ENCODE assay signal across 8 mouse cellular contexts in genomic region chr17:15656881-15657607, GRCm38 (mm10). TPM values are rescaled to one million over a fixed set of nuclear protein-coding genes. Genes with fewer than 3 reads are reported as not detected.
A peak's percentile ranks its signal among the peaks of the same experiment; 100 is the strongest.
DNase-seq lines count a peak whose midpoint lies in the region; ATAC-seq and TF ChIP-seq lines count a peak whose summit lies in the region.

No protein-coding gene starts in this region.

- H3K4me1 ChIP-seq in embryonic facial prominence, embryonic 11.5 days (ENCODE audit: control insufficient read depth, insufficient read depth, low read length): no peaks in the 10 kb centered on the region
- H3K4me1 ChIP-seq in hindbrain, postnatal 0 days (ENCODE audit: insufficient read depth, low read length): no peaks in the 10 kb centered on the region
- H3K4me1 ChIP-seq in liver, embryonic 13.5 days (replicated peaks): no peaks in the 10 kb centered on the region

- H3K4me3 ChIP-seq in embryonic facial prominence, embryonic 11.5 days (ENCODE audit: low read depth, low read length): no peak overlapping the region
- H3K4me3 ChIP-seq in hindbrain, postnatal 0 days (ENCODE audit: low read length): no peak overlapping the region
- H3K4me3 ChIP-seq in liver, embryonic 13.5 days (replicated peaks): no peak overlapping the region

- peak; percentile 28; the same call in 1 of the 2 replicates for TF ChIP-seq CTCF in hindbrain, postnatal 0 days (IDR thresholded peaks at IDR 0.05; ENCODE audit: low read depth)

- no peak overlapping the region for H3K9ac ChIP-seq in embryonic facial prominence, embryonic 11.5 days (replicated peaks; ENCODE audit: low read length)
- no peak overlapping the region for H3K9ac ChIP-seq in hindbrain, postnatal 0 days (replicated peaks; ENCODE audit: low read length)
- no peak overlapping the region for H3K9ac ChIP-seq in liver, embryonic 13.5 days

- no peaks in the 10 kb centered on the region for H3K9me3 ChIP-seq in embryonic facial prominence, embryonic 11.5 days (replicated peaks; ENCODE audit: control insufficient read depth, low read length)
- H3K9me3 ChIP-seq in hindbrain, postnatal 0 days (ENCODE audit: low read length): no peaks in the 10 kb centered on the region
- no peaks in the 10 kb centered on the region for H3K9me3 ChIP-seq in liver, embryonic 13.5 days (replicated peaks)

- H3K27me3 ChIP-seq in embryonic facial prominence, embryonic 11.5 days (ENCODE audit: control insufficient read depth, insufficient read depth, low read length): no peaks in the 10 kb centered on the region
- H3K27me3 ChIP-seq in hindbrain, postnatal 0 days (ENCODE audit: insufficient read depth, low read length): no peaks in the 10 kb centered on the region
- H3K27me3 ChIP-seq in liver, embryonic 13.5 days: no peaks in the 10 kb centered on the region

- peak; percentile 92 for ATAC-seq in embryonic facial prominence, embryonic 11.5 days (replicated peaks; ENCODE audit: insufficient number of reproducible peaks, low FRiP score, low TSS enrichment, low read depth)
- ATAC-seq in hindbrain, postnatal 0 days: peak; percentile 51; the same call in 1 of the 2 replicates
- ATAC-seq in liver, embryonic 13.5 days (ENCODE audit: low read depth): 0 out of 2 replicates have a peak, but pooled peaks have one; percentile 48
- peak; percentile 9; the same call in 1 of the 2 replicates for ATAC-seq in neutrophil, adult 5-6 weeks (ENCODE audit: extremely low read depth, insufficient number of reproducible peaks, low FRiP score, poor library complexity, severe bottlenecking)

- DNase-seq in R1 (ENCODE audit: low read depth, low spot score): peak; percentile 79
- DNase-seq in embryonic facial prominence, embryonic 11.5 days (ENCODE audit: low spot score): peak; percentile 89
- DNase-seq in hindbrain, postnatal 0 days (ENCODE audit: low spot score): peak; percentile 20
- no peak for DNase-seq in liver, embryonic 13.5 days
- DNase-seq in layer of hippocampus, postnatal 14 days (ENCODE audit: low spot score in 2 of 2): no peak
- DNase-seq in ovary, postnatal 36 days (ENCODE audit: low spot score): no peak
- no peak for DNase-seq in thymus, adult 18-20 months

- 12% methylated on average over 6 of the region's 6 CpGs for WGBS in embryonic facial prominence, embryonic 11.5 days
- WGBS in hindbrain, postnatal 0 days: 36% methylated on average over 6 of the region's 6 CpGs
- WGBS in liver, embryonic 13.5 days (ENCODE audit: insufficient replicate concordance): 17% methylated on average over 6 of the region's 6 CpGs

- no peaks in the 10 kb centered on the region for H3K36me3 ChIP-seq in embryonic facial prominence, embryonic 11.5 days (replicated peaks; ENCODE audit: control insufficient read depth, insufficient read depth, low read depth, low read length)
- H3K36me3 ChIP-seq in hindbrain, postnatal 0 days (ENCODE audit: insufficient read depth, low read length): no peaks in the 10 kb centered on the region
- no peaks in the 10 kb centered on the region for H3K36me3 ChIP-seq in liver, embryonic 13.5 days

- no peak overlapping the region for H3K4me2 ChIP-seq in embryonic facial prominence, embryonic 11.5 days (ENCODE audit: low read depth, low read length)
- no peak overlapping the region for H3K4me2 ChIP-seq in hindbrain, postnatal 0 days (ENCODE audit: low read depth, low read length)
- H3K4me2 ChIP-seq in liver, embryonic 13.5 days: no peak overlapping the region

- no peak overlapping the region for H3K27ac ChIP-seq in embryonic facial prominence, embryonic 11.5 days (replicated peaks; ENCODE audit: low read depth, low read length)
- H3K27ac ChIP-seq in hindbrain, postnatal 0 days: no peak overlapping the region
- H3K27ac ChIP-seq in liver, embryonic 13.5 days: no peak overlapping the region

RNA-seq across cellular contexts. Expression of gene Chd1, which starts 47.7 kb away (rescaled TPM):
- polyA plus RNA-seq in embryonic facial prominence, embryonic 11.5 days (2014; fragmentation: Nextera tagmentation; extraction: Ambion mirVana): 43.9 and 51.1 TPM in 2 replicates
- total RNA-seq in hindbrain, postnatal 0 days (2014; rRNA removed): 15.1 and 15.6 TPM in 2 replicates
- polyA plus RNA-seq in hindbrain, postnatal 0 days (2015; fragmentation: Nextera tagmentation; extraction: Ambion mirVana): 14.5 and 16.7 TPM in 2 replicates
- polyA plus RNA-seq in liver, embryonic 13.5 days (2015; fragmentation: Nextera tagmentation; extraction: Ambion mirVana): 16.8 and 20.5 TPM in 2 replicates
- 104 and 114 TPM in 2 replicates for total RNA-seq in neutrophil, adult 5-6 weeks (2017)
- 10 to 100 TPM; 18.7 to 23.6 TPM for total RNA-seq in layer of hippocampus, postnatal 14 days (2021)

Comparison
In these comparisons a context has a peak if more than half of its experiments do, and no peak if none do; other contexts are left out.
1. DNase-seq: peak in R1 (single experiment), embryonic facial prominence, embryonic 11.5 days (single experiment) and hindbrain, postnatal 0 days (single experiment); none in liver, embryonic 13.5 days (single experiment), layer of hippocampus, postnatal 14 days (0 of 2), ovary, postnatal 36 days (single experiment) and thymus, adult 18-20 months (0 of 2).
2. ATAC-seq: peak in every context shown above with its lines; median percentile 92 in embryonic facial prominence, embryonic 11.5 days; 51 in hindbrain, postnatal 0 days; 48 in liver, embryonic 13.5 days; 9 in neutrophil, adult 5-6 weeks.